Mouse (Mus musculus) liver (tissue): ENCODE results near the gene Zfp324.

Source experiments
- DNase-seq: peaks from one replicate; pipeline ENCODE4 v3.0.0-alpha.2; 2020; ENCODE audit warnings: mixed read lengths

Zfp324 gene

GRCm38 (mm10) chr7:12970906-12971305, 5.3 kb downstream of the Zfp324 start:
- DNase-seq: no peak

GRCm38 (mm10) chr7:12977682-12978389, 12.2 kb downstream of the Zfp324 start, which contains the start of gene Zfp446:
Gene Zfp446 (plus strand): TSS chr7:12977848.
- DNase-seq: peak; percentile 98

- no peak for DNase-seq
Measured at GRCm38 (mm10) chr7:12978931-12979722, 13.5 kb downstream of the Zfp324 start.

GRCm38 (mm10) chr7:12979776-12980175, 14.1 kb downstream of the Zfp324 start:
- no peak for DNase-seq

- DNase-seq: no peak
Measured at GRCm38 (mm10) chr7:12980291-12980690, 14.7 kb downstream of the Zfp324 start.

- DNase-seq: peak; percentile 51
Measured at GRCm38 (mm10) chr7:12985724-12986123, 20.1 kb downstream of the Zfp324 start.

GRCm38 (mm10) chr7:12986906-12987305, 21.3 kb downstream of the Zfp324 start:
- DNase-seq: no peak

GRCm38 (mm10) chr7:12987409-12988189, 22.0 kb downstream of the Zfp324 start:
- DNase-seq: peak; percentile 83

GRCm38 (mm10) chr7:12992222-12992621, 26.6 kb downstream of the Zfp324 start:
- peak; percentile 60 for DNase-seq

GRCm38 (mm10) chr7:12993148-12993547, 27.5 kb downstream of the Zfp324 start:
- DNase-seq: no peak

GRCm38 (mm10) chr7:12995862-12996261, 30.2 kb downstream of the Zfp324 start:
- DNase-seq: no peak

- DNase-seq: no peak
Measured at GRCm38 (mm10) chr7:12997230-12997629, 31.6 kb downstream of the Zfp324 start.

GRCm38 (mm10) chr7:12998053-12998452, 32.4 kb downstream of the Zfp324 start, which contains the start of gene Slc27a5:
Gene Slc27a5 (minus strand): TSS chr7:12998192.
- no peak for DNase-seq

- no peak for DNase-seq
Measured at GRCm38 (mm10) chr7:12998851-12999250, 33.2 kb downstream of the Zfp324 start, which contains the start of gene Trim28. Gene Trim28 (plus strand): TSS chr7:12999114.

GRCm38 (mm10) chr7:13001584-13001983, 35.9 kb downstream of the Zfp324 start:
- no peak for DNase-seq

- DNase-seq: no peak
Measured at GRCm38 (mm10) chr7:13003380-13003779, 37.7 kb downstream of the Zfp324 start.

GRCm38 (mm10) chr7:13006011-13006410, 40.4 kb downstream of the Zfp324 start:
- no peak for DNase-seq

- DNase-seq: no peak
Measured at GRCm38 (mm10) chr7:13006531-13006930, 40.9 kb downstream of the Zfp324 start.

- no peak for DNase-seq
Measured at GRCm38 (mm10) chr7:13007341-13008092, 41.9 kb downstream of the Zfp324 start.

GRCm38 (mm10) chr7:13009143-13010004, 43.7 kb downstream of the Zfp324 start:
- DNase-seq: peak; percentile 92
